Mouse (Mus musculus): ENCODE data around the gene Ppp4r3b.

Gene Ppp4r3b

DNA sequence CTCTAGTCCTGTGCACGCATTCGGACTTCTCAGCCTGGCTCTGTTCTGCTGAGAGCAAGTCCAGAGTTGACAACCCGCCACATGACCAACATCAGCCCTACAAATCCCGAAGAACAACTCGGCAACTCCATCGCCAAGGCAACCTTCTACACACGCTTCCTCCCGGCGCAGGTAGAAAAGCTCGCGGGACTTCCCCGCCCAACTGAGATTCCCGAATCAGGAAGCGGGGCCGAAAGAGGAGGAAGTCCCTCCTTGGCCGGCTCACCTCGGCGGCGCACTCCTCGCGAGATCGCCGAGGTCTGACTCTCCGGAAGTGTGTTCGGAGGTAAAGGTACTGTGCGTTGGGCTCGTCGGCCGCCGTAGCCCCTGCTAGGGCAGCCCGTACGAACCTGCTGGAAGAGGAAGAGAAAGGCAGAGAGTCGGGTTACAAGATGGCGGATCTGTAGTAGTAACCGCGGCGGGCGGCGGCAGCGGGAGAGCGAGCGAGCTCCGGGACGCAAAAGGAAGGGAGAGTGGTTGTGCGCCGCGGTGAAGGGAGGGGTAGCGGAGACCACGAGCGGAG is at the start of gene Ppp4r3b:
Ppp4r3b (plus strand) TSS at position 328 of the 562 bp plus-strand sequence.
- DNase-seq (ENCODE audit: low spot score in 2 of 2): peak; percentile 97 to 98

GRCm38 (mm10) chr11:29129862-29130384 is 42.8 kb upstream of the Ppp4r3b start:
- DNase-seq (ENCODE audit: low spot score in 2 of 2): no peak

- peak; percentile 80 to 90 for DNase-seq (ENCODE audit: low spot score in 2 of 2)
These were observed 42.0 kb upstream of the Ppp4r3b start, which contains the start of gene Pnpt1 for GRCm38 (mm10) chr11:29130385-29131355. Pnpt1 (plus strand) TSS chr11:29130744.

GRCm38 (mm10) chr11:29140671-29141070 is 32.0 kb upstream of the Ppp4r3b start:
- DNase-seq (ENCODE audit: low spot score in 2 of 2): no peak

DNA sequence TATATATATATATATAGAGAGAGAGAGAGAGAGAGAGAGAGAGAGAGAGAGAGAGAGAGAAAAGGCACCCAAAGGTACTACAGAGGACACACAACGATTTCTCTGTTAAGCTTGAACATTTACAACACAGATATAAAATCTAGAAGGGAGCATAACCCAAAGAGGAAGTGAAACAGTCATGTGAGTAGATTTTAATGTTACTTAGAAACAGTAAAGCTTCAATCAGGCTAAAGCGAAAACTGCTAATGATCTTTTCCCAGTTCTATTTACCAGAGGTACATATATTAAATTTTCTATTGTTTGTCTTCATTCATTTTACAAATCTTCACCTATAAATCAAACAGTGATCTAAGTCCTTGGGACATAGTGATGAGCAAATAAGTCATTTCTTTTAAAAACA is 23.8 kb upstream of the Ppp4r3b start:
- no peak for DNase-seq (ENCODE audit: low spot score in 2 of 2)

- DNase-seq (ENCODE audit: low spot score in 2 of 2): no peak
These were observed 9.1 kb upstream of the Ppp4r3b start for GRCm38 (mm10) chr11:29163569-29163968.

DNA sequence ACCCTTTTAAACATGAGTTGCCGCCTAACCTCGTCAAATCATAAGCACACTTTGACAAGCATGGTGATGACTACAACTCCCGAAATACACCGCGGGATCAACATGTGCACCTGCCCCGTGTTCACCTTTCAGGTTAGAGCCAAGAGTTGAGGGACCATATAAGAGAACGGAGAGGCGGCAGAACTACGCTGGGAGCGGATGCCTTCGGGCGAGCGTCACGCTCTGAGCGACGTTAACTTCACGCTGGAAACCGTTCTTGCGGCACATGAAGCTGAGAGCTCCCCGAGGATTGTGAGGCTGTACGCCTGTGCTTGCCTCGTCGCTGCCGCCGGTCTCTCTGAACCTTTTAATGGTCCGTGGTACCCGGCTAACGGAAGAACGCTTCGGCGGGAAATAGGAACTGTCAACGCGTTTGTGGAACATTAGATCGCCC is 715 bp upstream of the Ppp4r3b start:
- DNase-seq (ENCODE audit: low spot score in 2 of 2): peak; percentile 48 to 51

GRCm38 (mm10) chr11:29173125-29173631 is 488 bp downstream of the Ppp4r3b start:
- peak; percentile 42 to 52 for DNase-seq (ENCODE audit: low spot score in 2 of 2)

DNA sequence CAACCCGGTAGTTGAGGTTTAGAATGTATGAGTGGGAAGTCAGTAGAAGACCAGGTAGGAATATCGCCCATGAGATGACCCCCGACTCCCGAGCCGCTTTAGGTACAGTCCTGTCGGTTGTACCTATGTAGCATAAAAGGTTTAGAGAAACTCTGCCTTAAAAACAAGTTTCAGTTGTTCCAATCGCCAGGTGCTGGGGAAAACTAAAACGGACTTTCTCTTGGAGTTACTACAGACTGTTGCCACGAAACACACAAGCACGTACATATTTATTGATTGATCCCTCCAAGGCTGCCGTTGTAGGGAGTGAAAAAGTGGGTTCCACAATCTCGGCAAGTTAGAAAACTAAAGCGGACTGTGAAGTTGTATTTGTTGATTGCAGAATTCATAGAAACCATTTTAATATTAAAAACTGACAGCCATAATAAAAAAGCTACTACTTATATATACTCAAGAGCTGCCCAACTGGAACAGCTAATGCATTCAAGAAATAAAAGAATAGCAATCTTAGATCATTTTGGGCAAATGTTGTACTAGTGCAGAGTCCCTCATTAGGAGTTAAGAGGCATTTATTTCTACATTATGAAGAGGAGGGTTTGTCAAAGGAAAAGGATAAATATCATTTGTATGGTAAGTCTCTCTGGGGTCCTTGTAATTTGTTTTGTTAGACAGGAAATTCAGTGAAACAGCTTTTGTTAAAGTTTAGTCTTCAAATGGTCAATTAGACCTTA is 1.2 kb downstream of the Ppp4r3b start:
- DNase-seq (ENCODE audit: low spot score in 2 of 2): no peak

- no peak for DNase-seq (ENCODE audit: low spot score in 2 of 2)
These were observed 6.6 kb downstream of the Ppp4r3b start for GRCm38 (mm10) chr11:29179319-29179718.

DNA sequence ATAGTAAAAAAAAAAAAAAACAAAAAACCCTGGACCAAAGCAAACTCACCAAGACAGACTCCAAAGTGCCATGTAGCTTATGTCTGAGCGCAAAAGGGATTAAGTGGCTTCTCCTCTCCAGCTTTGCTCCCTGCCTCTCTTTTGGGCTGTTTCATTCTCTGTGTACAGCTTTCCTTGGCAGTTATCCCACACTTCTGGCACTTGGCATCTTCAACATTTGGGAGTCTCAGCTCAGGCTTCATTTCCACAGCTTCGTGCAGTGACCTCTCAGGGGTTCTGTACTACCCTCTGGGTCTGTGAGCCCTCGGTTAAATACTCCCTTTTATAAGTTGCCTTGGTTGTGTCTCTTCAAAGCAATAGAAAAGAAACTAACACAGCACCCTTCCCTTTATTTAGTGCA is 8.0 kb downstream of the Ppp4r3b start:
- DNase-seq (ENCODE audit: low spot score in 2 of 2): peak in 1 of 2 experiments; percentile 13

DNA sequence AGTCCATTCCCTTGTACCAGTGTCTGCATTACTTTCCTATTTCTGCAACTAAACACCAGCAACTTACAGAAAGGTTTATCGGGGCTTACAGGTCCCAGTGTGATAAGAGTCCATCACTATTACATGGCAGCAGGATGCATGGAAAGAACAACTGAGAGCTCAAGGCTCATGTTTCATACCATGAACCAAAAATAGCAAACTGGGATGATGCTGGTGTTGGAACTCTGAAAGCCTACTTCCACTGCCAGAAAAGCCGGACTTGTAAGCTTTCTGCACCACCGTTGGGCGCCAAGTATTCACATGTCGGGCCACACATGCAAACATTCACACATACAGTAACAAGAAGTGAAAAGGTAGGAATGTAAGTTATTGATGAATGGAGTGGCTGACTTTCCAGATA is 9.1 kb downstream of the Ppp4r3b start:
- no peak for DNase-seq (ENCODE audit: low spot score in 2 of 2)

- no peak for DNase-seq (ENCODE audit: low spot score in 2 of 2)
These were observed 16.3 kb downstream of the Ppp4r3b start for GRCm38 (mm10) chr11:29188981-29189380.

GRCm38 (mm10) chr11:29203653-29204052 is 31.0 kb downstream of the Ppp4r3b start:
- DNase-seq (ENCODE audit: low spot score in 2 of 2): no peak

GRCm38 (mm10) chr11:29209774-29210173 is 37.1 kb downstream of the Ppp4r3b start:
- DNase-seq (ENCODE audit: low spot score in 2 of 2): no peak

DNA sequence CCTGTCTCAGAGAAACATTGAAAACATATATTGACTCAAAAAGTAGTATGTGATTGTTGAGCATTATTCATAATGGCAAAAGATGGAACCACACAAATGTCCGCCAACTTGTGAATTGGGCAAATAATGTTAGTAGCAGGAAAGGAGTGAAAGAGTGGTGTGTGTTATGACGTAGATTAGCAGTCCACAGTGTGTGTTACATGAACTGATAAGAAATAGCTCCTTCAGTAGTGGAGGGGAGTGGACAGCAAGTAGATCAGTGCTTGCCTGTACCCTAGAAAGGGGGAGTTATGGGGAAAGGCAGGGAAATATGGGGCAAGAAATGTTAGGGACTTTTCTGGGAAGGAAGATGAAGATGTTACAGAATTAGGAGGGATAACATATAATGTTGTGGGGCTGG is 43.5 kb downstream of the Ppp4r3b start:
- DNase-seq (ENCODE audit: low spot score in 2 of 2): no peak

DNA sequence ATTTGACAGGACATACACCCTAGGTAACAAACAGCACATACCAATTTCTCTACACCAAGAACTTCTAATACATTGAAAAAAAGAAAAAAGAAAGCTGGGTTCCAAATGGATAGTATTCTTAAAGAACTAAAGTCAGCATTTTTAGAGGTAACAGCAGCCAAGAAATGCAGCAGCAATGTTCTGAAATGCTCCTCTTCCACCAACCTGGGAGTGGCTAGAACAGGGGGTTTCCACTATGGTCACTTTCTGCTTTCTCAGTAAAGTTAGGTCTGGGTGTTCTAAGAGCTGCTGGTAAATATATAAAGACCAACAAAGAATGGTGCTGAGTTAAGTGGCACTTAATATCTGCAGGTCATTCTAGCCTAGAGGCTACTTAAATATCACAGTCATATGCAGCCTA is 46.4 kb downstream of the Ppp4r3b start:
- DNase-seq (ENCODE audit: low spot score in 2 of 2): no peak

GRCm38 (mm10) chr11:29222310-29222709 is 49.6 kb downstream of the Ppp4r3b start:
- DNase-seq (ENCODE audit: low spot score in 2 of 2): no peak

- no peak for DNase-seq (ENCODE audit: low spot score in 2 of 2)
These were observed 52.1 kb downstream of the Ppp4r3b start for GRCm38 (mm10) chr11:29224754-29225153.

DNA sequence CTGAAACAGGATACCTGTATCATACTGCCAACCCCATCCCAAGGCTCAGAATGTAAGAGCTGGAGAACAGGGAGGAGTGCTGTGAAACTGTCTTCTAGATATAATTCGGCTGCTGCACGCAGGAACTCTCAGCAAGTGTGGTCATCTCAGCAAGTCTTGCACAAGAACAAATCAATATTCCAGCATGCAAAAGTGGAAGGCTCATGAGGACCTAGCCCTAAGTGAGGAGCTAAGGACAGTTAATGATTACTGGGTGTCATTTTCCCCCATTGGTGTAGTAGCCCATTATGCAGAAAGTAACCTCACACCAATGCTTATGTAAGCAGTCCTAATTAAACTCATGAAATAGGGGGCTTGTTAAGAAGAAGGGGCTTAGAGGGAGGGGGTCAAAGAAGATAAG is 56.3 kb downstream of the Ppp4r3b start:
- no peak for DNase-seq (ENCODE audit: low spot score in 2 of 2)

DNA sequence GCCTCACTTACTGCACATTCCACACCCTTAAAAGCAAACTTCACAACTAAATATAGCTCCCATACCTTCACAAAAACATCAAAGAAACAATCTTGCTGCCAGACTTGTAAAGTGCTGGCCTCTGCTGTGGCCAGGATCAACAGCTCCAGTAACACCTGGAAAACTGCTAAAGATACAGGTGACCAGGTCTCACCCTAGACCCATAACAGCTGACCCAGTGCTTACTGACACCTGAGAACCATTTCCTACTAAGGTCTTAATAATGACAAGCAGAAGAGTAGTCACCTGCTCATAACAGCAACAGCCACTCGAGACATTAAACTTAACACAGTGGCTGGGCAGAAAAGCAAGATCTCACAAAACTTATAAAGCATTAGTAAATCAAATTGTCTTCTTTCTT is 60.9 kb downstream of the Ppp4r3b start:
- no peak for DNase-seq (ENCODE audit: low spot score in 2 of 2)

- DNase-seq (ENCODE audit: low spot score in 2 of 2): no peak
These were observed 64.7 kb downstream of the Ppp4r3b start for GRCm38 (mm10) chr11:29237364-29237763.
